Mouse (Mus musculus) neural tube, embryonic 10.5 days (tissue): Measurements from ENCODE around the gene Ncoa3.

ENCODE experiments used
- DNase-seq: peaks from one replicate; pipeline ENCODE4 v3.0.0-alpha.2; 2017; ENCODE audit warnings: low spot score; ENCODE audit errors: extremely low spot score

Ncoa3 gene

GRCm38 (mm10) chr2:166097443-166098291, 105.2 kb downstream of the Ncoa3 start:
- no peak for DNase-seq

DNA sequence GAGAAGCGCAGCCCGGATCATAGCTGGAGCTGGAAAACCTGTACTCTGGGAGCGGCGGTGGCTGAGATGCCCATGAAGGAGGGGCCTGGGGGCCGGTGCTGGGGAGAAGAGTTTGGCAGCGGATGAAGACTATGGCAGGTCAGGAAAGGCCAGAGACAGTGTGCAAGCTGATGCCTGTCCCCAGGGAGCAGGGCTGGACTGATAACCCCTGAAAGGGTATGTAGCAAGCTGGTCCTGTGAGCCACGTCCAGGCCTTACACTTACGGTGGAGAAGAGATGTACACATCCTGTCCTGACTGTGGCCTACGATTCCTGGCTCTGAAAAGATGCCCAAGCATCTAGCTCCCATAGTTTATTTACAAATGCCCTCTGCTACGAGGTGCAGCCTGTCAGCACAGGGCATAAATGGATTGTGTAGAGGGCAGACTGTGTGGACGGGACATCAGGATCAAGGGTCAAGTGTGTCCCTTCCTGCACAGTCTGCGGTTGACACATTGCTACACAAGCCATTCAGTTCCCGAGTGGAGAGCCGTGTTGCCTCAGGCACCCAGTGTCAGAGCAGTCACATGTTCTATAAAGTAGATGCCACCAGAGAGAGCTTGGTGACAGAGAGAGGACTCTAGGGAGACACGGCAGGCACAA, 106.0 kb downstream of the Ncoa3 start:
- DNase-seq: no peak

DNA sequence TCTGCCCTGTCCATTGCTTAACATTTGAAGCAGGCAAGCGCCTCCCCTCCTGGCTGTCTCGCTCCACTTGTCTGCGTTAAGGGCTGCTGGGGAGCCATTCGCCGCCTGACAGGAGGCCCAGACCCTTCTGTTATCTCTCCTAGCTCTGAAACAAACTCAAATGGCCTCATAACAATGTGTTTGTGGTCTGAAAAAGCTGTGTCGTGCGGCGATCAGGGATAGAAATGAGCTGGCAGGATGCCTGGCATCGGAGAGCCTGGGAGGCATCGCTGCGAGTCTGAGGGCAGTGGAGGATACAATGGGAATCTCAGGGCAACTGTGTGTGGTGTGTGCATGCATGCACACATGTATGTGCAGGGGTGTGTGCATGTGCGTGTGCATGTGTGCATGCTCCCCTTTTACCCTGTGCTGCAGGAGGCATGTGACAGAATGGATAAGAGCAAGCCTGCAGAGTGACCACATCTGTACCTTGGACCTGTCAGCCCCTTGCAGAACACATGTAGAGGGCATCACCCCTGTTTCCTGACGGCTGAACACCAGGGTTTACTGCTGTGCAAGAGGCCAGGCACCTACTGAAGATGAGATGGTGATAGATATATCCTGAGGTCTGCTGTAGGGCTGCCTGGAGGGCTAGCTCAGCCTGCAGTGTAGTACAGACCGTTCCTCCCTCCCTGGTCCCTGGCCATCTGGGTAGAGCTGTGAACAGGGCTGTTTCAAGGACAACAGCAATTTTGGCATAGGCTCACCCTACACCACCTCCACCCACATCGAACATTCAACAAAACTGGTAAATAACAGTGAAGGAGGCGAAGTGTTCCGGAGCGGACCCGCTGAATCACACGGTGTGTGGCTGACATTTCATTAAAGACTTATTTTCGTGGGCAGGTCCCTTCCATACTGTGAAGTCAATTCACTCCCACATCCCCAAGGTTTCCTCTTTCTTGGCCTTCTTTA, 108.2 kb downstream of the Ncoa3 start:
- DNase-seq: no peak

DNA sequence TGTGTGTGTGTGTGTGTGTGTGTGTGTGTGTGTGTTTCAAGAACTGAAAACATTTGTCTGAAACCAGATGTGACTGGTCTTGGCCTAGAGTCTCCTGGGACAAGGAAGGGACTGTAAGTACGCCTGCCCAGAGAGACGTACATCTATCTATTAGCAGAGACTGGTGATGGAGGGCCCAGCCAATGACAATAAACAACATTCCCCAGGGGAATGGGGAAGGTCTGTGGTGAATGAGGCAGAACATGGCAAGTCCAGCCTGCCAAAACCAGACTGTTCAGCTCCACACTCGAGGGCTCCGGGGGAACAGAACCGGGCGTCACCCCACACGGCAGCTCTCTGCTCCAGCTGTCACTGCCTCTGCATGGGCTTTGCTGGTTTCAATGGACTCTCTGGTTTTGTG, 110.5 kb downstream of the Ncoa3 start:
- DNase-seq: no peak

- DNase-seq: no peak
Observed at GRCm38 (mm10) chr2:166105911-166106310, 113.5 kb downstream of the Ncoa3 start.

GRCm38 (mm10) chr2:166106631-166107030, 114.2 kb downstream of the Ncoa3 start:
- no peak for DNase-seq

DNA sequence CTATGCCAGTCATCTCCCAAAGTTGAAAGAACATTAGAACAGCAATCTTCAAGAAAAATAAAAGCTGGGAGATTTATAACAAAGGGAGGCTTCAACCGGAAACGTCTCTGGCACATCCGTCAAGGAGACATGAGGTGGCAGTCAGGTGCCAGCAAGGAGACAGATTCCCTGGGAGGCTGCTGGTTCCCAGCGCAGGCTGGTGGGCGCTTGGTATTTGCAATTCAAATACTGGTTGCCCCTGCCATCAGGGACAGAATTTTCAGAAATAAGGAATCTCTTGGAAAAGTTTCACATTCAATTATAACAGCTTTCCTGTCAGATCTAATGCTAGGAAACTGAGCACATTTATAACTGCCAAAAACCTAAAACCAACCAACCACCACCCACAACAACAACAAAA, 115.5 kb downstream of the Ncoa3 start:
- no peak for DNase-seq

DNA sequence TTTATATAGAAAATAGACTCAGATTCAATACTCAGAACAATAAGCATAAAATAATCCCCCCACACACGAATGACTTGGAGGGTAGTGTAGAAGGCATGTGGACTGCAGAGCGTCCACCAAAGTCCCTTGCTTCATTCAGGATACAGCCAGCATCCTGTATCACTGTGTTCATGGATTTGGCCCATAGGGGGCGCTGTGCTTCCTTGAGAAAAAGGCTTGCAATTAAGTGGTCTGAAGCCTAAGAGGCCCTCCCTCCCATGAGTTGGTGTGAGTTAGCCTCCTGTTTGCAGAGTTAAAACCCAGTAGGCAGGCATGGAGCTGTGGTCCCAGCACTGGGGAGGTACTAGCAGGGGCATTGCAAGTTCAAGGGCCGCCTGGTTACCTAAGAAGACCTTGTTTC, 115.9 kb downstream of the Ncoa3 start:
- DNase-seq: peak; percentile 92

DNA sequence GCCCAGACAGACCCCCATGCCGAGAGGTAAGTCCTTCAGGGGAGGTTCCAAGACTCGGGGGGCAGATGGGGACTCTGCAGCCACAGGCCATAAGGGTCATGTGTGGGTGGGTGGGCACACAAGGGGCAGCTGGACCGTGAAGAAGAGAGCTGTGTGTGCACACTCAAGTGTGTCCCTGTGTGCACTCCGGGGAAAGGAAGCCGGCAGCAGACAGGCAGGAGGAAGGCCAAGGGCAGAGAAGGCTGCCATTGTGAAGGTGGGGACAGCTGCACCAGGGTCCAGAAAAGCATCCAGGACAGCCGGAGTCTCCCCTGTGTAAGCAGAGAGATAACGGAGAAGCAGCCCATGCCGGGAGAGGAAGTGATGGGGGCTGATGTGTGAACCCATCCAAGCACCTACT, 118.3 kb downstream of the Ncoa3 start:
- no peak for DNase-seq

GRCm38 (mm10) chr2:166111238-166111637, 118.8 kb downstream of the Ncoa3 start:
- DNase-seq: no peak

GRCm38 (mm10) chr2:166111831-166112250, 119.4 kb downstream of the Ncoa3 start:
- no peak for DNase-seq

DNA sequence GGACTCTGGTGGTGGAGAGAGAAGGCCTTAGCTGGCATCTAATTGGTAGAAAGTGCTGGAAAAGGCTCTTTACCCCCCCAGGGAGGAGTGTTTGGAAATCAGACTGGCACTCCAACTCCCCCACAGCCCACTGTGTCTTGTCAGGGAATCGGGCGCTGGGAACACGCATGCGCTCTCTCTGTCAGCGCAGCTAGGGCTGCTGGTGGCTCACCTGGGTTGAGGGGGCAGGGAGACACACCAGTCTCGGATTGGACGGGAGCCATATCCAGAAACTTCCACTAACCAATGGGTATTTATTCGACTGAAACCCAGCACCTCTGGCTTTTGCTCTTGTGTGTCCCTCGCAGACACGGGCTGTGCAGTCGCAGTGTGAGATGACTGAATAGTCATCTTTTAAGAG, 120.5 kb downstream of the Ncoa3 start:
- DNase-seq: no peak

DNA sequence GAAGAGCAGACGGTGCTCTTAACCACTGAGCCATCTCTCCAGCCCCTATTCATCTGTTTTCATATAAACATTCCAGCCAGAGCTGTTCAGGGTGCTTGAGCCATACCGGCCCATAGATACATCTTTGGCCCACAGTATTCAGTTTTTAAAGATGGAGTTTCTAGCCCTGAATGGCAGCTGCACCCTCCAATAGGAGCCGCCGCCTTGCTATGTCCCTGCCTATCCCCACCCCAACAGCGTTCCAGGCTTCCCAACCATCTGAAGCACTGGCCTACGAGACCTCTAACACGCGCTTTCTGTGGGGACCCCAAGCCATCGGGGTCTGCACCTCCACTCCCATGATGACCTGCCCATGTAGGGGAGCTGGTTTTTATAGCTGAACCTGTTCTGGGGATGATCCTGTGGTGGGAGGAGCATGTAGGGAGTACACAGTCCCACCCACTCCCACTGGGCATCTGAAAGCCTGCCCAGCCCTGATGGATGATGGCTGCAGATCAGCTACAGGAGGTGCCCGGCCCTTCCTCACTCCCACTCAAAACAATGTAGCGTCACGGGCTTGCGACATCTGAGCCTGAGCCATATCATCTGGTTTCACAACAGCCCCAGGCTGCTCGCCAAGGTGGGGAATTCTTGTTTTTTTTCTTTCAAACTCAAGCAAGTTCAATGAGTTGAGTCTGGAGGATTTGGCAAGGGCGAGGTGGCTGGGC, 123.3 kb downstream of the Ncoa3 start:
- DNase-seq: no peak

GRCm38 (mm10) chr2:166116278-166116608, 123.8 kb downstream of the Ncoa3 start:
- no peak for DNase-seq

DNA sequence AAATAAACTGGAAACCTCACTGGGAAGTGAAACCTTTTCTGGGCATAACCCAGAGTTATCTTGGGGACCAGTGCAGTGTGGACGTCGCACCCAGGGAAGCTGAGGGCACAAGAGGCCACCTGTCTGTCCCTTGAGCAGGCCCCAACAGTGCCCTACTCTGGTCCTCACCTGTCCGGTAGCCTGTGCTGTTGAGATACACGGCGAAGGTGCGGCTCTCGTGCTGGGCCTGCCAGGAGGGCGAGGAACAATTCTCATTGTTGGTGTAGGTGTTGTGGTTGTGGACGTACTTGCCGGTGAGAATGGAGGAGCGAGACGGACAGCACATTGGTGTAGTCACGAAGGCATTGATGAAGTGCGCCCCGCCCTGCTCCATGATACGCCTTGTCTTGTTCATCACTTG, 124.3 kb downstream of the Ncoa3 start:
- DNase-seq: no peak

DNA sequence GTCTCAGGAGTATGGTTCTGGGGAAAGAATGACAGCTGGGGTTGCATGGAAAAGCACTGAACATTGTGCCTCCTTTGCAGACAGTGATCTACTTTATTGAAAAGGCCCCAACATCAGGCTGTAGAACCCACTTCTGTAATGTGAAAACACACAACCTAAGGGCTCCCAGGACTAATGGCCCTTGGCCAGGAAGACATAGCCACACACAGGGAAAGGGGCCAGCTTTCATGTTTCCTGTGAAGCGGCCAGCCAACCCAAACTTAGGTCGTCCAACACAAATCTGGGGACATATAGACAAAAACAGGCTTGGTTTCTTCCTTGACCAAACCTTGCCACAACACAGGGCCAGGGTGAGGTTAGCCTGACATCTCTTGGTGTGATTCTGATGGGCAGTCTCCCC, 127.6 kb downstream of the Ncoa3 start:
- DNase-seq: no peak

DNA sequence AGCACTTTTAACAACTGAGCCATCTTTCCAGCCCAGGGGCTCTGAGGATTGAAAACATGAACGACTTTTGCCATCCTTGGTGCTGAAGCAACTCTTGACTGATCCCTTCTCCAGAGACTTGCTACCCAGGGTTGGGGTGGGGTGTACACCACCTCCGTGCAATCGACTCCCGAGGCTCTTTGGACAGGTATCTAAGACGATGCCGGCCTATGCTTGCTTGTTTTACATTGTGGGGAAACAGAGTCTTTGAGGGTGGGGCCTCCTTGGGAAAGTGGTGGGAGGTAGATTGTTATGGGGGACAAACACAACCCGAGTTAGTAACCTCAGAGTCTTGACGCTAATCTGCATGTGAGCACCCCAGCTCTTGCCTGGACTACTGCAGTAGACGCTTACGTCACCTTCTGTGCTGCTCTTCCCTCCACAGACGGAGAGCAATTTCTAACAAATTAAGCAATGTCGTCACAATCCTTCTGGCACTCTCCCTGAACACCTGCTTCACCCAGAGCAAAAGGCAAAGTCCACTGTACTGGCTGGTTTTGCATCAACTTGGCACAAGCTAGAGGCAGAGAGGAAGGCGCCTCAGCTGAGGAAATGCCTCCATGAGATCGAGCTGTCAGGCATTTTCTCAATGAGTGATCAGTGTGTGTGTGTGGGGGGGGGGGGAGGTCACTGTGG, 129.4 kb downstream of the Ncoa3 start:
- DNase-seq: no peak

GRCm38 (mm10) chr2:166122781-166123180, 130.3 kb downstream of the Ncoa3 start:
- no peak for DNase-seq
